Mouse (Mus musculus) layer of hippocampus, postnatal 14 days (tissue): ENCODE results near the gene Hddc3. TPM values are rescaled to one million over a fixed set of nuclear protein-coding genes. Genes with fewer than 3 reads are reported as not detected.
"Not testable (repeated sequence)": the region's sequence is repeated elsewhere in the genome, so short reads cannot be mapped to it uniquely, and the experiment has no call there.

Source experiments
- DNase-seq, 2 experiments: peaks; one replicate each; pipeline ENCODE4 v3.0.0; 2021 to 2022; ENCODE audit warnings: low spot score in 2 of 2, mixed read lengths in 1 of 2
- long read RNA-seq, 2 experiments: library from polyadenylated mRNA; stranded (forward); transcript quantifications; one replicate each; pipeline ENCODE4 v2.0.0; 2021
- total RNA-seq, 2 experiments: library from RNA; stranded (reverse); gene quantifications; 2 replicates each; pipeline ENCODE4 v1.2.3; 2021

Hddc3 gene
- total RNA-seq: 10 to 100 TPM; 45.8 to 46.3 TPM
- long read RNA-seq, experiment 1, transcript Hddc3-201 (4 exons, 1,510 nt): major isoform, 12 of 17 reads
- long read RNA-seq, experiment 1, partial matches to known transcripts: 0 of 17 reads
- long read RNA-seq, experiment 1, other reads (novel, unspliced or antisense): 3 of 17 reads
- long read RNA-seq, experiment 2, transcript Hddc3-201 (4 exons, 1,510 nt): major isoform, 41 of 55 reads
- long read RNA-seq, experiment 2, partial matches to known transcripts: 4 of 55 reads
- long read RNA-seq, experiment 2, other reads (novel, unspliced or antisense): 8 of 55 reads

- peak; percentile 96 to 97 for DNase-seq
Measured at GRCm38 (mm10) chr7:80342858-80343257, at the start of gene Hddc3. TSS of gene Hddc3 (plus strand) at chr7:80343104.

GRCm38 (mm10) chr7:80294062-80294763, 48.7 kb upstream of the Hddc3 start, which contains the start of gene Prc1:
TSS of gene Prc1 (plus strand) at chr7:80294450.
- peak; percentile 98 to 99 for DNase-seq

DNA sequence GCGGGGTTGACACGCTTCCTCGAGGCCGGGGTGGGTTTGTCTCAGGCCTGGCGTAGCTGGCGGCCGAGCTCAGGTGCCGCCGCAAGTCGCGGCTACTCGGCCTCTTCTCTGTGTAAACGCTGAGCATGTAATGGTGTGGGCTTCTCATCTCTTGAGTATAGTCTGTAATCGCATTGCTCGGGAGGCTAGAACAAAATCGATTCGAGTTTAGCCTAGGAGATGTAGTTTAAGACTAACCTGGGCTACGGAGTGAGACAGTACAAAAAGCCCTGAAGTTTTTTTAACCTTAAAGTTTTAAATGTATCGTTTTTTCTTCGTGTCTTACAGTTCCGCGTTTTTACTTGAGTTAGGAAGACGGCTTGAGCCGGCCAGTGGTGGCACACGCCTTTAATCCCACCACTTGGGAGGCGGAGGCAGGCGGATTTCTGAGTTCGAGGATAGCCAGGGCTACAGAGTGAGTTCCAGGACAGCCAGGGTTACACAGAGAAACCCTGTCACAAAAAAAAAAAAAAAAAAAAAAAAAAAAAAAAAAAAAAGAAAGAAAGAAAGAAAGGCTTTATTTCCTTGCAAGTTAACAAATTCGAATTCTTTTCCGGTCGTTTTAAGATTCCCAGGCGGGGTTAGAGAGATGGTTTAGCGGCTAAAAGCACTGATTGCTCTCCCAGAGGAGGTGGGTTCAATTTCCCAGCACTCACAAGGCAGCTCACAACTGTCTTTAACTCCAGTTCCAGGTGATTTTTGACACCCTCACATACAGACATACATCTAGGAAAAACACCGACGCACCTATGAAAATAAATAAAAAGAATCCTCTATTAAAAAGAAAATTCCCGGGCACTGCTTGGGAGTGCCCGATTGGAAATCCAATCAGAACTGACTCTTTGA, 47.9 kb upstream of the Hddc3 start:
- DNase-seq: no peak

DNA sequence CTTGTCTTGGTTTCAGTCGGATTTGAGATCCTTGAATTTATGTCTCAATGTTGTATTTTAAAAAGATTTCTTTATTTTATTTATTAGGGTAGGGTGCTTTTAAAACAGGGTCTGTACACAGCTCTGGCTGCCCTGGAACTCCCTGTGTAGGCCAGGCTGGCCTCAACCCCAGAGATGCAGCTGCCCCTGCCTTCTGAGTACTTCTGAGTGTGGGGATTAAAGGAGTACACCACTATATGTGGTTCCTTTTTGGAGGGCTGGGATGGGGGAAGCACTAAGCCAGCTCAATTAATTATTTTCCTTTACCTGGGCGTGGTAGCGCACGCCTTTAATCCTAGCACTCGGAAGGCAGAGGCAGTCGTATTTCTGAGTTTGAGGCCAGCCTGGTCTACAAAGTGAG, 46.4 kb upstream of the Hddc3 start:
- no peak for DNase-seq

GRCm38 (mm10) chr7:80297041-80297440, 45.9 kb upstream of the Hddc3 start:
- DNase-seq: no peak

DNA sequence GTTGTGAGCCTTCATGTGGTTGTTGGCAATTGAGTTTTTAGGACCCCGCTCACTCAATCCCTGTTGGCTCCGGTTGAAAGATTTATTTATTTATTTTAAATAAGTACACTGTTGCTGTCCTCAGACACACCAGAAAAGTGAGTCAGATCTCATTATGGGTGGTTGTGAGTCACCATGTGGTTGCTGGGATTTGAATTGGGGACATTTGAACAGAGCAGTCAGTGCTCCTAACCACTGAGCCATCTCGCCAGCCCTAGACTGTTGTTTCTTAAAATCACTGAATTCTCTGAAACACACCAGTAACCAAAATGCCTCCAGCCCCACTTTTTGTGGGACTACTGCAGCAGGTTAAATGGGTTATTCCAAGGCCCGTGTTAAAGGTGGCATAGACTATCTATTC, 44.1 kb upstream of the Hddc3 start:
- no peak for DNase-seq

DNA sequence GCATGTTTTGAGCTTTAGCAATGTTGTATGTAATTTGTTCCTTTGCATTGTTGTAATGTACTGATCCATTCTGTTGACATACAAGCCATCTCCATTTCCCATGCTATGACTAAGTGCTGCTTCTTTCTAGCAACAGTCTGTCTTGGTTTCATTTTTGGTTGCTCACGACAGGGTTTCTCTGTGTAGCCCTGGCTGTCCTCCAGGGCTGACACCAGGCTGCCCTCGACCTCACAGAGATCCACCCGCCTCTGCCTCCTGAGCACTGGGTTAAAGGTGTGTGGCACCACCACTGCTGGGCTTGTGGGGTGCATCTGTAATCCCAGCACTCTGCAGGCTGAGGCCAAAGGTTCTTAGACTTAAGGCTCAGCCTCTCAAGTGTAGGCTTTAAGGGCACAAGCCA, 43.3 kb upstream of the Hddc3 start:
- DNase-seq: no peak

GRCm38 (mm10) chr7:80301522-80301921, 41.4 kb upstream of the Hddc3 start:
- DNase-seq: no peak

DNA sequence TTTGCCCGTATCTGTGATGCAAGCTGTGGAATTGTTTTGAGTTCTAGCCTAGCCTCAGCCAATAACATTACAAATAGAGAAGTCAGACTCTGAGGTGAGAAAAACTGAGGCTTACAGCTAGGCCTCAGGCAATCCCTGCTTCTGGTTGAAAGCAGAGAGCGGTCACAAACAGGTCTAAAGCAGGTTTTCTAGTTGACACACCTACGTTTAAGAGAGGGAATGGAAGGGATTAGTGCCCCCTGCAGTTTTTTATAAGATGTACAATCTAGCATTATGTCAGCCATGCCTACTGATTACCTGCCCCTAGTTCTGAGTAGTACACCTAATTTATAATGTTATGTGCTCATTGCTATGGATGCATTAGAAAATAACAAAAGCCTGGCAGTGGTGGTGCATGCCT, 35.1 kb upstream of the Hddc3 start:
- no peak for DNase-seq

DNA sequence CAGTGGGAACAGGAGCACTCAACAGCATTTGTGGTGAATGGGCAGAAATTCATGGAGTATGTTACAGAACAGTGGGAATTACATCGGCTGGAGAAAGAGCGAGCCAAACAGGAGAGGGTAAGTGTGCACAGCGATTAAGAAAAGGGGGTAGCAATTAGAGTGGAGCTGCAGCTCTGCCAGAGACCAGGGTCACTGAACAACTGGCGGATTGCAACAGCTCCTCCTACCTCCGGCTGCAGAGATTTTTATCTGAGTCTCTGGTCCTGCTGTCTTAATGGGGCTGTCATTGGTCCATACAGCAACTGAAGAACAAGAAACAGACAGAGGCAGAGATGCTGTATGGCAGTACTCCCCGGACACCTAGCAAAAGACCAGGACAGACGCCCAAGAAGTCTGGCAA, 32.1 kb upstream of the Hddc3 start:
- no peak for DNase-seq

DNA sequence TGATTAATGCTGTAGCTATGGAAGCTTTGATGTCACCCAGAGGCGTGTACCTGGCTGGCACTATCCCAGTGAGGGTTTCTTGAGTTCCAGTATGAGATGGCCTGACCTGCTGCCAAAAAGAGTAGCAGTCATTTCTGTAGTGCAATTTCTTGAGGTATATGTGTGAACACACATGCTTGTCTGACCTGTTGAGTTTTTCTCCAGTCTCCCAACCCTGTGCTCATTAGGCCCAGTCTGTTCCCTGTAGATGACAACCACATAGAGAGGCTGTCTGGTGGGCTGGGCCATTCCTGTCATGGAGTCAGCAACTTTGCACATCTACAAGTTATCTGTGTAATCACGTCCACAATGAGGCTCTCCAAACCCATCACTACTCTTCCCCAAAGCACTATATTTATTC, 27.2 kb upstream of the Hddc3 start:
- DNase-seq: no peak

DNA sequence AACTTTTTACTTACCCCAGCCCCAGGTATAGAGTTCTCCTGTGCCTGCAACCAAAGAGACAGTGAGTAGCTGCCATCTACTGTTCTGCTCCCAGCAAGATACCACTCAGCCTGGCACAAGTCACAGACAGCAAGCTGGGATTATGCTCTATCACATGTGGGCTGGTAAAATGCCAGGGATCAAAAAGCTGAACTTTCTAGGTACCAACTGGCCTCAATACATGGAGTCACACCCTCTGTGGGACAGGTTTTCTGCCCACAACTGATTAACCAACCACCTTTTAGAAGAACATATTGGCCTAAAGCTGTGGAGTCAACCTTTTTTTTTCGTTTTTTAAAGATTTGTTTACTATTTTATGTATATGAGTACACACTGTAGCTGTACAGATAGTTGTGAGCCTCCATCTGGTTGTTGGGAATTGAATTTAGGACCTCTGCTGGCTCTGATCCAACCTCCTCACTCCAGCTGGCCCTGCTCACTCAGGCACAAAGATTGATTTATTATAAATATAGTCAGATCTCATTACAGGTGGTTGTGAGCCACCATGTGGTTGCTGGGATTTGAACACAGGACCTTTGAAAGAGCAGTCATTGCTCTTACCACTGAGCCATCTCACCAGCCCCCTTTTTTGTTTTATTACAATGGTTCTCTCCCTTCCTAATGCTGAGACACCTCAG, 25.3 kb upstream of the Hddc3 start:
- no peak for DNase-seq

DNA sequence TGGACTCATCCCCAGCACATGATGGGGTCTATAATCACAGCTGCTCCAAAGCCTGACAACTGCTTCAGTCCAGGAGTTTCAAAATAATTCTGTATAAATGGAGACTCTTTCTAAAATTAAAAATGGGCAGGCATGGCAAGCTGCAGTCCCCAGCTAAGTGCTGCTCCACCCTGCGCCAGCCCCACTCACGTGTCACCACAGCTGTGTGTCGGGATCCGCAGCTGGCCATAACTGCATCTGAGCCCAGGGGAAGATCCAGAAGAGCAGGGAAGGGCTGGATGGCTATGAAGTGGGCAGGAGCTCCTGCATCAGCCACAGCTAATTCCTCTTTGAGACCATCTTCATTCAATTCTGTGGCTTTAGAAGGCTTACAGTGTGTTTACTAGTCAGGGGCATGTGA, 24.2 kb upstream of the Hddc3 start:
- DNase-seq: no peak

DNA sequence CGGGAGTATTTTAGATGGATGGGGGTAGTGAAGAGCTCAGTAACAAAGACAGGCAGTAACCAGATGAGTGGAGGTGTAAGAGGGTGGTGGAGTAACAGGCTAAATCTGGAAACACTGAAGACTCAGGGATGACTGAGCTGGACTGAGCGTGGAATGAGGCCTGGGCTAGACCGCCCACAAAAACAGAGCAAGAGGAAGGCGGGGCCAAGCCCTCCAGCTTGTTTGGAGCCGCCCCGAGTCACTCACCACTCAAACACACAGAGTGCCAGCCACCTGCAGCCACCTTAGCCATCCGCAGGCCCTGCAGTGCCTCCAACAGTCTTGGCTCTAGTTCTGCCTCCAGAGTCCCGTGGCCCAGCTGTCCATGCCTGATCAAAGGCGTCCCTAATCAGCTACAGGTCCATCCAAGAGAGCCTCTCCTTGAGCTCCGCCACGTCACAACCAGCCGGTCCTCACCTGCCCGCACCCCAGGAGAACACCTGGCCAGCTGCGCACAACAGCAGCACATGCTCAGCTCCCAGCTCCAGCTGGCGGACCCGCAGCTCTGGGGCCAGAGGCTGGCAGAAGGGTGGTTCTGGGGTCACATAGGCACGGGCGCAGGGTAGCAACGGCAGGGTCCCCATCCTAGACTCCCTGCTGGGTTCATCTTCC, 22.9 kb upstream of the Hddc3 start:
- DNase-seq: no peak

DNA sequence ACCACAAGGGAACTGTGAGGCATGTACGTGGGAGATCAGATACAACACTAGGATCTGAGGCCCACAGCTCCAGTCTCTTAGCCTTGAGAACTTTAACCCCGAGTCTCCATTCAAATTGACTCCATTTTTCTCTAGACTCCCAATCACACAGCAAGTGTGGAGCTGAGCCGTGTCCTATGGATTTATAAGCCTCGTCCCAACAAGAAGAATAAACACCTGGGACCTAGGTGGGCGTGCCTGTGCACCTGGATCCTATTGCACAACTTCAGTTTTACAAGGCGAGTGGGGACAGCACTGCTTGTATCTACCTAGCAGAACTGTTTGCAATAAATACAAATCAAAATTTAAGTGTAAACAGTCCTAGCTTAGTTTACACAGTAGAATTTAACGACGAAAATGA, 19.6 kb upstream of the Hddc3 start:
- no peak for DNase-seq

DNA sequence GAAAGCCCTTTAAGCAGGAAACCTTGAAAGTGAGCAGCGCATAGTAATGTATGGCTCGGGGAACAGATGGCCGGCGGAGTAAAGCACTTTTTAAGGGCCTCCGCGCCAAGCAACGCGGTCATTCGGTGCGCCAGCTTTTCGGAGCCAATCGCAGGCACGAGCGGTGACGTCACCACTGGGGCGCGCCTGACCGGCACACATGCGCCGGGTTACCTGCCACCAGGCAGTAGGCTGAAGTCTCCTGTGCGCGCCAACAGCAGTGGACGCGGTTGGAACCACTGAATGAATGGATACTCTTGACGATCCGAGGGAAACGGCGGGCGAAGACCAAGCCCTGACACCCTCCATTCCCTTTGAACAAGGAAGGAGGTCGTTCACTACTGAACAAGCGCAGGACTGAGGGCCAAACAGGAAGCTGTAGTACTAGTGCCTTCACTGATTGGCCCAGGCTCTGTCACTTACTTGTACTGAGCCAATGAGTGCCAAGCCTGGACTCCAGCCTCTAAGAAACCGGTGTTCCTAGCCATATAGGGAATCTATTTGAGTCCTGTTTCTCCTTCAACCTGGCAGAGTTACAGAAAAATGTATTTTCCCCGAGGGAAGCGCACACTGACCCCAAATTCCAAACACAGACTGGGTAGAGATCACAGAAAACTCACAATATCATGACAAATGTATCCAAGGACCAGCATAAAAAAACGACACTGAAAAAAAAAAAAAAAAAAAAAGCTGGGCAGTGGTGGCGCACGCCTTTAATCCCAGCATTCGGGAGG, 18.7 kb upstream of the Hddc3 start, which contains the start of gene Rccd1:
Gene Rccd1 (minus strand): TSS at position 412 of the 773 bp plus-strand sequence.
- peak; percentile 96 to 97 for DNase-seq

GRCm38 (mm10) chr7:80324816-80325119, 18.1 kb upstream of the Hddc3 start:
- DNase-seq: not testable (repeated sequence)

- no peak for DNase-seq
Measured at GRCm38 (mm10) chr7:80325292-80325868, 17.5 kb upstream of the Hddc3 start.

DNA sequence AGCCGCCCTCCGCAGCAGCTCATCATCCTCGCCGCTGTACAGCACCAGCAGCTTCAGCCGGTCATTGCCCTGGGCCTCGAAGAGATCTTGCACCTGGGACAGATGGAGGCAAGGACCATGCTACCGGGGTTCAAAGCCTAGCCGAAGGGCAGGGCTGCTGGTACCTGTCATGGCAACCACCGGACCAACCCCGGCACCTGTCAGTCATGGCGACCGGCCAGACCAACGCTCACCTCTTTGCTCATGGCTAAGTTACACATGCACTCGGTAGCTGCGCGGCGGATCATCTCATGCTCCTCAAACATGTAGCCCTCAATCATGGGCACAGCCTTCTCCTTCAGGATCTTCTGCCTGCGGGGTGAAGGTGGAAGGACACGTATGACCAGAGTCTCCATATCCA, 16.8 kb upstream of the Hddc3 start:
- DNase-seq: no peak

- no peak for DNase-seq
Measured at GRCm38 (mm10) chr7:80330278-80330677, 12.6 kb upstream of the Hddc3 start.
